ENCODE assay signal across 8 mouse cellular contexts in genomic region chr15:77969940-77970469, GRCm38 (mm10). TPM values are rescaled to one million over a fixed set of nuclear protein-coding genes. Genes with fewer than 3 reads are reported as not detected.
A peak's percentile ranks its signal among the peaks of the same experiment; 100 is the strongest.
DNase-seq lines count a peak whose midpoint lies in the region; ATAC-seq and TF ChIP-seq lines count a peak whose summit lies in the region.

No protein-coding gene starts in this region.

- H3K4me1 ChIP-seq in heart, adult 2 months (ENCODE audit: control insufficient read depth, insufficient read depth, low read length): peaks cover 4% of the 10 kb centered on the region
- peaks cover 23% of the 10 kb centered on the region for H3K4me1 ChIP-seq in forebrain, embryonic 12.5 days
- H3K4me1 ChIP-seq in liver, postnatal 0 days (ENCODE audit: insufficient read depth): peaks cover 37% of the 10 kb centered on the region

- peak overlapping the region; percentile 98 for H3K27ac ChIP-seq in heart, adult 2 months
- peak overlapping the region; percentile 99 for H3K27ac ChIP-seq in forebrain, embryonic 12.5 days
- peak overlapping the region; percentile 98 for H3K27ac ChIP-seq in liver, postnatal 0 days (ENCODE audit: low read depth)

- no peak for TF ChIP-seq CTCF in heart, adult 2 months (IDR thresholded peaks at IDR 0.05)
- TF ChIP-seq CTCF in liver, postnatal 0 days (IDR thresholded peaks at IDR 0.05; ENCODE audit: low read depth): no peak

- H3K4me3 ChIP-seq in heart, adult 2 months: peak overlapping the region; percentile 73
- peak overlapping the region; percentile 92 for H3K4me3 ChIP-seq in forebrain, embryonic 12.5 days (replicated peaks)
- peak overlapping the region; percentile 88 for H3K4me3 ChIP-seq in liver, postnatal 0 days (ENCODE audit: low read depth, low read length)

- no peaks in the 10 kb centered on the region for H3K27me3 ChIP-seq in heart, adult 2 months (ENCODE audit: control insufficient read depth, insufficient read depth, low read length)
- 0 out of 2 replicates have a peak, but pooled peaks cover 3% of the 10 kb centered on the region for H3K27me3 ChIP-seq in forebrain, embryonic 12.5 days
- no peaks in the 10 kb centered on the region for H3K27me3 ChIP-seq in liver, postnatal 0 days (ENCODE audit: insufficient read depth, low read length)

- intact Hi-C loops in heart, adult 2 months (cut with DNase I): loop anchor here (2.0 kb wide), 1 partner anchor 41 kb away; the partner anchor contains the start of gene Txn2
- intact Hi-C loops in heart, postnatal 36 days (cut with DNase I): loop anchor here (2.0 kb wide), 1 partner anchor 35 kb away; no protein-coding TSS in a partner anchor

- H3K9ac ChIP-seq in heart, adult 2 months (ENCODE audit: low read depth, low read length): peak overlapping the region; percentile 96
- peak overlapping the region; percentile 97 for H3K9ac ChIP-seq in forebrain, embryonic 12.5 days
- H3K9ac ChIP-seq in liver, postnatal 0 days (replicated peaks): peak overlapping the region; percentile 95

- TF ChIP-seq EP300 in heart, adult 2 months (IDR thresholded peaks at IDR 0.05; ENCODE audit: insufficient read depth, low read depth, low read length): no peak
- no peak for TF ChIP-seq EP300 in liver, postnatal 0 days (IDR thresholded peaks at IDR 0.05; ENCODE audit: low read depth)

- H3K4me2 ChIP-seq in forebrain, embryonic 12.5 days: peak overlapping the region; percentile 95
- H3K4me2 ChIP-seq in liver, postnatal 0 days (ENCODE audit: low read depth, low read length): peak overlapping the region; percentile 98

- ATAC-seq in forebrain, embryonic 12.5 days (ENCODE audit: low FRiP score): peak; percentile 18; the same call in 1 of the 2 replicates
- ATAC-seq in liver, postnatal 0 days: peak; percentile 12; the same call in 1 of the 2 replicates
- no peak; the same call in 1 of the 2 replicates for ATAC-seq in erythroid progenitor cell, adult 5-6 weeks (replicated peaks; ENCODE audit: low FRiP score, poor library complexity, severe bottlenecking)

- H3K79me2 ChIP-seq in heart, adult 2 months (replicated peaks; ENCODE audit: control insufficient read depth, insufficient read depth, low read length): 0 out of 2 replicates have a peak, but pooled peaks cover 3% of the 10 kb centered on the region

- DNase-seq in heart, adult 2 months: no peak
- DNase-seq in heart, postnatal 36 days: no peak
- peak; percentile 7 to 12 for DNase-seq in CD8-positive naive resting alpha-beta T cell, adult 2 months (ENCODE audit: low read depth in 2 of 2, low spot score in 2 of 2)
- peak; percentile 24 for DNase-seq in liver, postnatal 0 days
- DNase-seq in B cell, adult 2 months: no peak
- DNase-seq in adrenal gland, adult 18-20 months (ENCODE audit: low spot score in 2 of 2): no peak

- no peaks in the 10 kb centered on the region for H3K9me3 ChIP-seq in forebrain, embryonic 12.5 days
- H3K9me3 ChIP-seq in liver, postnatal 0 days (ENCODE audit: low read length): no peaks in the 10 kb centered on the region

- no peaks in the 10 kb centered on the region for H3K36me3 ChIP-seq in heart, adult 2 months (ENCODE audit: control insufficient read depth, insufficient read depth, low read length)
- H3K36me3 ChIP-seq in forebrain, embryonic 12.5 days (replicated peaks): peaks cover 38% of the 10 kb centered on the region
- peaks cover 37% of the 10 kb centered on the region for H3K36me3 ChIP-seq in liver, postnatal 0 days (replicated peaks; ENCODE audit: insufficient read depth, low read length)

- TF ChIP-seq POLR2A in heart, adult 2 months (IDR thresholded peaks at IDR 0.05; ENCODE audit: insufficient read depth, low read depth, low read length): no peak

- 1% methylated on average over 15 of the region's 15 CpGs for WGBS in heart, adult 2 months
- 4% methylated on average over 15 of the region's 15 CpGs for WGBS in forebrain, embryonic 12.5 days
- WGBS in liver, postnatal 0 days (ENCODE audit: insufficient replicate concordance): 1% methylated on average over 15 of the region's 15 CpGs

RNA-seq across cellular contexts. Expression of gene Eif3d, which starts 0.6 kb away (rescaled TPM):
- 10 to 100 TPM; 62.6 to 64.4 TPM for total RNA-seq in heart, adult 2 months (2021)
- polyA plus RNA-seq in heart, adult 2 months (2012; rRNA removed): 69.5 and 87.6 TPM in 2 replicates
- total RNA-seq in heart, postnatal 36 days (2021): 10 to 100 TPM; 63.6 to 73.2 TPM
- 219 and 234 TPM in 2 replicates for polyA plus RNA-seq in forebrain, embryonic 12.5 days (2016; fragmentation: Nextera tagmentation; extraction: Ambion mirVana)
- polyA plus RNA-seq in liver, postnatal 0 days (2015; fragmentation: Nextera tagmentation; extraction: Ambion mirVana): 61.2 and 68.4 TPM in 2 replicates
- 100 to 1,000 TPM; 149 to 156 TPM for total RNA-seq in adrenal gland, adult 18-20 months (2021)
- 85.1 and 85.8 TPM in 2 replicates for total RNA-seq in erythroid progenitor cell, adult 5-6 weeks (2015; ENCODE audit: low replicate concordance)
- total RNA-seq in erythroid progenitor cell, adult 5-6 weeks (2017; ENCODE audit: low replicate concordance): 66.9 and 68.2 TPM in 2 replicates

RNA-seq across cellular contexts. Expression of gene Foxred2, which starts 13.5 kb away (rescaled TPM):
- under 1 TPM; 0.39 to 0.84 TPM for total RNA-seq in heart, adult 2 months (2021)
- 0.96 and 1.1 TPM in 2 replicates for polyA plus RNA-seq in heart, adult 2 months (2012; rRNA removed)
- under 1 TPM; 0.44 to 0.57 TPM for total RNA-seq in heart, postnatal 36 days (2021)
- 7.5 and 8.3 TPM in 2 replicates for polyA plus RNA-seq in forebrain, embryonic 12.5 days (2016; fragmentation: Nextera tagmentation; extraction: Ambion mirVana)
- 0.56 and 0.71 TPM in 2 replicates for polyA plus RNA-seq in liver, postnatal 0 days (2015; fragmentation: Nextera tagmentation; extraction: Ambion mirVana)
- total RNA-seq in adrenal gland, adult 18-20 months (2021): 1 to 10 TPM; 2.8 to 3.5 TPM
- total RNA-seq in erythroid progenitor cell, adult 5-6 weeks (2015; ENCODE audit: low replicate concordance): 3.4 and 4.3 TPM in 2 replicates
- 1.2 and 1.4 TPM in 2 replicates for total RNA-seq in erythroid progenitor cell, adult 5-6 weeks (2017; ENCODE audit: low replicate concordance)

RNA-seq across cellular contexts. Expression of gene Txn2, which starts 41.2 kb away (rescaled TPM):
- total RNA-seq in heart, adult 2 months (2021): 100 to 1,000 TPM; 260 to 299 TPM
- 403 and 411 TPM in 2 replicates for polyA plus RNA-seq in heart, adult 2 months (2012; rRNA removed)
- 100 to 1,000 TPM; 276 to 279 TPM for total RNA-seq in heart, postnatal 36 days (2021)
- polyA plus RNA-seq in forebrain, embryonic 12.5 days (2016; fragmentation: Nextera tagmentation; extraction: Ambion mirVana): 203 and 210 TPM in 2 replicates
- 258 and 261 TPM in 2 replicates for polyA plus RNA-seq in liver, postnatal 0 days (2015; fragmentation: Nextera tagmentation; extraction: Ambion mirVana)
- 100 to 1,000 TPM; 544 to 611 TPM for total RNA-seq in adrenal gland, adult 18-20 months (2021)
- total RNA-seq in erythroid progenitor cell, adult 5-6 weeks (2015; ENCODE audit: low replicate concordance): 151 and 152 TPM in 2 replicates
- 30.3 and 35.2 TPM in 2 replicates for total RNA-seq in erythroid progenitor cell, adult 5-6 weeks (2017; ENCODE audit: low replicate concordance)

Comparison
In these comparisons a context has a peak if more than half of its experiments do, and no peak if none do; other contexts are left out.
1. DNase-seq: peak in CD8-positive naive resting alpha-beta T cell, adult 2 months (2 of 2) and liver, postnatal 0 days (single experiment); none in heart, adult 2 months (0 of 2), heart, postnatal 36 days (0 of 2), B cell, adult 2 months (0 of 2) and adrenal gland, adult 18-20 months (0 of 2).
2. Peak in every context shown above with its lines, with median percentiles within 50 percentile points of each other: H3K27ac ChIP-seq, H3K4me3 ChIP-seq and H3K9ac ChIP-seq.